Mouse (Mus musculus) adrenal gland, adult 10 weeks (tissue): ENCODE results near the gene Lipc. TPM values are rescaled to one million over a fixed set of nuclear protein-coding genes. Genes with fewer than 3 reads are reported as not detected.

Experiments
- polyA plus RNA-seq: library from polyadenylated mRNA; stranded (reverse); fragments of 350-450 nt; fragmentation: Illumina TruSeq; extraction: RNeasy Lipid Tissue Mini Kit (QIAGEN cat#74804); gene quantifications from one replicate; pipeline ENCODE4 v1.2.3, GENCODE M21; 2014; ENCODE audit warnings: low read depth, low replicate concordance

Gene Lipc
- not detected for polyA plus RNA-seq

DNA sequence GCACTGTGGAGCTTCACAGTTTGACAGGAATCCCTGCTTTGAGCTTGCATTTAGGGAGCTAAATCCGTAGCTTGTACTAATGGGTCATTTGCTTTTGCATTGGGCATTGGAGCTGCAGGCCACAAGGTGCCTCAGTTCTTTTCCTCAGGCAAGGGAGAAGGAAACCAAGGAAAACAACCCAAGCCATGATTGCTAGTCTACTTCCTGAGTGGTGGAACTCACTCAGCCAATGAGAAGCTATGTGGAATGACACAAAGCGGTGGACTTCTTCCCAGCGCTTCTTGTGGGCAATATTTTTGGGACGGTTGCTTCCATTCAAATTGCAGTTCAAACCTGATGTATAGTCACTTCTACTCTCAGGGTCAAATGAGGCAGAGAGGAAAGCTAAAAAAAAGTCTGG lies at the start of gene Lipc:
TSS of gene Lipc (minus strand) at position 101 of the 400 bp plus-strand sequence.

Other genes starting within 250 kb of the Lipc start
- 0.82 TPM for gene Aqp9, start 216.5 kb upstream of the Lipc start, polyA plus RNA-seq